Mouse (Mus musculus): ENCODE results near the gene Krt18. TPM values are rescaled to one million over a fixed set of nuclear protein-coding genes. Genes with fewer than 3 reads are reported as not detected.

The Krt18 gene
- total RNA-seq, 2 experiments from 2014 or later, result 0.26 TPM; not detected in 1

GRCm38 (mm10) chr15:102010569-102011245, 17.3 kb upstream of the Krt18 start:
- DNase-seq (ENCODE audit: low spot score in 2 of 2), result no peak

DNA sequence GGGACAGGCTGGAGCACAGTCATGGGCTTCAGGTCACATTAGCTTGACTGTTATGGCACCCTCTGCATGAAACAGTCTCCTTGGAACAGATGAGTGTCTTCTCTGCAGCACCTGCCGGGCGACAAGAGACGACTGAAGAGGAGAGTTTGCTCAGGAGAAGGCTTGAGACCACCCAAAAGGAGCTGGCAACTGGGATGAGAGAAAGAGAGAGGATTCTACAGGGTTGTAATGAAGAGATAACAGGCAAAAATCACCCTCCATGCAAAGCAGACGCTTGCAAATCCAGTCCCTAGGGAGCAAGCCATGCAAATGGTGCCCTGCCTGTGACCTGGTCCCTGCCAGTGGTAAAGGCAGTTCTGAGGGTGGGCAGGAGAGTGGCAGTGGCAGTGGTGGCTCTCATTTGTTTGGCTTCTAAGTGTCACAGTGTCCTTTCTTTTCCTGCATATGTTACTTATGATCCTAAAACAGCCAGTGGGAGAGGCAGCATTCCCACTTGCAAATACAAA, 15.7 kb upstream of the Krt18 start:
- DNase-seq (ENCODE audit: low spot score in 2 of 2), result no peak

- peak in 1 of 2 experiments; percentile 19 for DNase-seq (ENCODE audit: low spot score in 2 of 2)
Observed at GRCm38 (mm10) chr15:102013651-102014050, 14.3 kb upstream of the Krt18 start.

GRCm38 (mm10) chr15:102014848-102015247, 13.1 kb upstream of the Krt18 start:
- DNase-seq (ENCODE audit: low spot score in 2 of 2), result no peak

DNA sequence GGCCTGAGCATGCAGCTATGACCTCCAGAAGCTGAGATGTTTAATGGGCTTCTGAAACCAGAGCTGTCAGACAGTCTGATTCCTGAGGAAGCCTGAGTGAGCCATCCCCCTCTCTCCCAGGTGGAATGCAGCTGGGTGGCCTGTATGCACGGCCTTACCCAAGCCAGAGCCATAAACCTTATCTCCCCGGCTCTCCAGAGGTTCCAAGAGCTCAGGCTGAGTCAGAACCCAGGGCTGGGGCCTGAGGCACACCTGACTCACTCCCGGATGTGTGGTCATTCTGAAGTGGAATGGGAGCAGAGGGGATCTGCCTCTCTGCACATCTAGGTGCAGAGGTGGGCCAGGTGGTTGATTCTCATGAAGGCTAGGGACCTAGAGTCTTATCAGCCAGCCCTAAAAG, 11.9 kb upstream of the Krt18 start:
- DNase-seq (ENCODE audit: low spot score in 2 of 2), result no peak

- no peak for DNase-seq (ENCODE audit: low spot score in 2 of 2)
Observed at GRCm38 (mm10) chr15:102016787-102017186, 11.2 kb upstream of the Krt18 start.

- DNase-seq (ENCODE audit: low spot score in 2 of 2), result no peak
Observed at GRCm38 (mm10) chr15:102017918-102018463, 10.0 kb upstream of the Krt18 start.

- no peak for DNase-seq (ENCODE audit: low spot score in 2 of 2)
Observed at GRCm38 (mm10) chr15:102022481-102022880, 5.5 kb upstream of the Krt18 start.

DNA sequence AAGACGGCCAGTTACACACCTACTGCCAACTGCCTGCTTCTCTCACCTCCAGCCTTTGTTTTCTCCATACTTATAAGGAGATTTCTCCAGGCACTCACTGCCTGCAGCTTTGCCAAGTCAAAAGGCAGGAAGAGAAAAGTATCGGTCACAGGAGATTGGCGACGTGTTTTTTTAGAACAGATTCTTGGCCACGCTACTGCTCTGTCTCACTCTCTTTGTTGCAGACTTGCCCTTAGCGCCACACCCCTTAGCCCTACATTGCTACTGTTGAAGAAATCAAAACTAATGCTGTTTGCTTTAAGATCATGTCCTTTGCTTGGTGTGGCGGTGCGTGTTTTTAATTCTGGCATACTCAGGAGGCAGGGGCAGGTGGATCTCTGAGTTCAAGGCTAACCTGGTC, 4.1 kb upstream of the Krt18 start:
- no peak for DNase-seq (ENCODE audit: low spot score in 2 of 2)

DNA sequence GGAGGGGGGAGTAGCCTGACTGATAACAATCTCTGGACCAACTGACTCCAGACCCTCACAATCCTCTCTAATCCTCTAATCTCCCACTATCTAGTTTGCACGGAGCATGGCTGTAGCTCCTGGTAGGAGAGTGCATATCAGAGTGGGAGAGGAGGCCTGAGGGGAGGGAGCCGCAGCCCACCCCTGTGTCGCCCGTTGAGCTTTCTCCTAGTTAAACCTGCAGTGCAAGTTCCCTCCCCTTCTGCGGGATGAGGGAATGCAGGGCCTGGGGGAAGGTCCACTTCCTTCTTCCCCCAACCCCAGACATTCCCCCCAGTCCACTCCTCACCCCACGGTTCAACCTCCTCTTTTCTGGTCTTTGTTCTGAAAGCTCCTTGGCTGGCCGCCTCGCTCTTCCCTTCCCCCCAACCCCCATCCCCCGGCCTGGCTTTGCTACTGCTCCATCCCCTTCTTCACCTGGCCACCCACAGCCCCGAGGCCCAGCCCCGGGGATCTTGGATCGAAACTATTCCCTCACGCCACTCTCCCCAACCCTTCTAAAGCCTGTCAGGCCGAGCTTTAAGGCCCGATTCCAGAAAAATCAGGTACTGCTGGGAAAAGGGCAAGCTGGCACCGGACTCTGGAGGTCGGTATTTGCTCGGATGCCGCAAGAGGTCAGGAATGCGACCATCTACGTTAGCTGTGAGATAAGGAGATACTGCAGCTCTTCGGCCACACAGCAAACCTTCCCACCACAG, 2.7 kb upstream of the Krt18 start:
- no peak for DNase-seq (ENCODE audit: low spot score in 2 of 2)

- DNase-seq (ENCODE audit: low spot score in 2 of 2), result no peak
Observed at GRCm38 (mm10) chr15:102026430-102026829, 1.6 kb upstream of the Krt18 start.

DNA sequence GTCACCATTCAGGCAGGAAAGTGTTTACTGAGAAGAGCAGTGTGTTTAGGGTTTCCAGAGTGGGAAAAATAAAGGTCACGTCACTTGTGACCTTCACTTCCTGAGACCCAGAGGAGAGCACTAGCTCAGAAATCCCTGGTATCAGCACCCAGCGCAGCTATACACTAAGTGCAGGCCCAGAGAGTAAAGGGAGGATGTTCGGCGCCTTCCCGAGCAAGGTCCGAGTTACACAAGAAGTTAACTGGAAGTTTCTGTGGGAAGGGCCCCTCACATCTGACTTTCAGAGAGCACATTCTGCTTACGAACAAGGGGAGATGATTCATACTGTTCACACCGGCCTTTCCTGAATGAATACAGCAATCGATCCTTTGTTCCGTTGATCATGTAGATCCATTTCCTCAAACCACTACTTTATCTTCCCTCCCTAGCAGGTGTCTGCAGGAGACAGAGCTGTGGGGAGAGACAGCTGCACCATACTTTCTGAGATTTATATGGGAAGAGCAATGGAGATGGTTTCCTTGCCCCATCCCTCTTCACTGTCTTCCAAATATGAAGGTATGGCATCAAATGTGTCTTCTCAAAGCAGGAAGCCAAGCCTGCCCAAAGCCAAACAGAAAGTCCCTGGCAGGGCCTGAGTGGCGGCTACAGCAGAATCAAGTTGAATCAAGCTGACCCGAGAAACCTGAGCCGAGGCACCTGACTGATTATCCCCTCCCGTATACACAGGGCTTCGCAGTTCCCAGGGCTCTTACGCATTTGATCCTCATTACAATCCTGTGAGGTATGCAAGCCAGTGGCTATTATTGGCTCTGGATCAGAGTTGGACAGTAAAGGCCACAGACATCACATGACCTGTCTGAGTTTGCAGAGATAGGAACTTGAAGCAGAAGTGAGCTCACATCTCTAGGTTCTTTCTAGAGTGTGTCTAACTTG, 6.4 kb downstream of the Krt18 start:
- DNase-seq (ENCODE audit: low spot score in 2 of 2), result no peak

- DNase-seq (ENCODE audit: low spot score in 2 of 2), result no peak
Observed at GRCm38 (mm10) chr15:102040277-102040676, 12.3 kb downstream of the Krt18 start.

DNA sequence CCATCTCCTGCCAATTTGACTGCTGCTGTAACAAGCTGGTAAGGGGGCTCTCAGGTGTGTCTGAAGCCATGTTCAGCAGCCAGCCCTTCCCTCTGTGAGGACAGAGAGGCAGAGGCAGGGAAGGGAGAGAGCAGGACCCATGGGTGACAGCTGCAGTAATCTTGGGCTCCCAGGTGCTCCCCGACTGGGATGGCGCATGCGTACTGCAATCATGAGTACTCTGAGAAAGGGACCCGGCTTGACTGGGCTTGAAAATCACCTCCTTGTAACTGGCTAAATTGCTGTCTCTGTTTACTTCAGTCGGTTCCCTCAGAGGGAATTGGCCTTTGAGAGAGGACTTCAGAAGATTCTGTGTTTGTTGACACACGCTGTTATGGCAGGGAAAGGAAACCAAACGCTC, 14.0 kb downstream of the Krt18 start:
- DNase-seq (ENCODE audit: low spot score in 2 of 2), result no peak

GRCm38 (mm10) chr15:102044745-102045144, 16.8 kb downstream of the Krt18 start:
- DNase-seq (ENCODE audit: low spot score in 2 of 2), result no peak

DNA sequence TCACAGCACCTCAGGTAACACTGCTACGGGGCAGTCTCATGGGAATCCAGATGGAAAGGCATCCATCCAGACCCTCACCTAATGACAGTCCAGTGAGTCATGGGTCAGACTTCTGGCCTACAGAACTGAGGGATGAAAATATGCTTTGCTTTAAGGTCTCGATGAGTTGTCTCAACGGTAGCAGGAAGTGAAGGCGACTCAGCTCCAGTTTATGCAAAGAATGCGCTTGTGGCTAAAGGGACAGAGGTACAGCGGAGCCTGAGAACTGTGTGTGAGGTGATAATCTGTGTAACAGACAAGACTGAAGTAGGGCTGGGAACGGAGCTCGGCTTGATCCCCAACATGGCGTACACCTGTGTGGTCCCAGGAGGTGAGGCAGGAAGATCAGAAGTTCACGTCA, 17.7 kb downstream of the Krt18 start:
- no peak for DNase-seq (ENCODE audit: low spot score in 2 of 2)

DNA sequence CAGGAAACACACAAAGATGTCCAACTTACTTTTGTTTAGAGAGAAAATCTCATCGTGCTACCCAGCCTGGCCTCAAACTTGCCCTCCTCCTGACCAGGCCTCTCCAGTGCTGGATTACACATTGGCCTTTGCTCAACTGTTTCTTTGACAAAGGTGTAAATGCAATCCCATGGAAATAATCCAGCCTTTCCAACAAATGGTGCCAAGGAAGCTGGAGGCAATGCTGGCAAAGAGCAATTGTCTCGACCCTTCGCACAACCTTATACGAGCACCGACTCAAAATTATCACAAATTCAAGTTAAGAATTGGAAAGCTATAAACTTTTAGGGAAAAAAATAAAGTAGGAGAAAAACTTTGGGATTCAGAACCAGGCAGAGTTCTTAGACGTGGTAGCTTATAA, 20.0 kb downstream of the Krt18 start:
- no peak for DNase-seq (ENCODE audit: low spot score in 2 of 2)

GRCm38 (mm10) chr15:102049871-102050270, 21.9 kb downstream of the Krt18 start:
- DNase-seq (ENCODE audit: low spot score in 2 of 2), result no peak

DNA sequence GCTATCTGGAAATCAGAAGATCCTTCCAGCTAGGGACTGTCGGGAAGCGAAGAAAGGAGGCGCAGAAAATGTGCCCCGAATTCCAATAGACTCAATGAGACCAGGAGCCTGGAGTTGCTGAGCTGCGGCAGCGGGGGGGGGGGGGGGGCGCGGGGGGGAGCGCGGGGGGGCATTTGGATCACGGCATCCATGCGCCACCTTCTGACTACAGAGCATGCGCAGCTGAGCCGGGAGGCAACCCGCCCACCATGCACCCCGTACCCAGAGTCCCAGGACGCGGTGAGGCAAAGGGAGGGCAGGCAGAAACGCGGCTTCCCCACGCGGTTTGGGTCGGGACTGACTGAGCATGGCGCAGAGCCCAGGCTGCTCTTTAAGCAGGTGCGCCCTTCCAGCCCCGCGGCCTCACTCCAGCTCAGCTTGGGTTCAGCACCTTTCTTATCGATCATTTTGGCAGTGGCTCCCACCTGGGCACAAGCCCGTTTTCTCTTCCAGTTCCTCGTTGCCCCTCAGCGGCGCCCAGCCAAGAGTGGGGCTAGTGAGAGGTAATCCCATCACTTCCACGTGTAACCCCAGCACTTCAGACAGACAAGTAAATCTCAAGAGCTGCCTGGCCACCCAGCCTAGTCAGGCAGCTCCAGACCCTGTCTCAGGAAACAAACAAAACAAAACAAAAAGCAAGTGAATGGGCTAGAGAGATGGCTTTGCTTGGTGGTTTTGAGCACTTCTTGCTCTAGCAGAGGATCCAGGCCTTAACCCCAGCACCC, 24.1 kb downstream of the Krt18 start:
- peak; percentile 61 to 68 for DNase-seq (ENCODE audit: low spot score in 2 of 2)

DNA sequence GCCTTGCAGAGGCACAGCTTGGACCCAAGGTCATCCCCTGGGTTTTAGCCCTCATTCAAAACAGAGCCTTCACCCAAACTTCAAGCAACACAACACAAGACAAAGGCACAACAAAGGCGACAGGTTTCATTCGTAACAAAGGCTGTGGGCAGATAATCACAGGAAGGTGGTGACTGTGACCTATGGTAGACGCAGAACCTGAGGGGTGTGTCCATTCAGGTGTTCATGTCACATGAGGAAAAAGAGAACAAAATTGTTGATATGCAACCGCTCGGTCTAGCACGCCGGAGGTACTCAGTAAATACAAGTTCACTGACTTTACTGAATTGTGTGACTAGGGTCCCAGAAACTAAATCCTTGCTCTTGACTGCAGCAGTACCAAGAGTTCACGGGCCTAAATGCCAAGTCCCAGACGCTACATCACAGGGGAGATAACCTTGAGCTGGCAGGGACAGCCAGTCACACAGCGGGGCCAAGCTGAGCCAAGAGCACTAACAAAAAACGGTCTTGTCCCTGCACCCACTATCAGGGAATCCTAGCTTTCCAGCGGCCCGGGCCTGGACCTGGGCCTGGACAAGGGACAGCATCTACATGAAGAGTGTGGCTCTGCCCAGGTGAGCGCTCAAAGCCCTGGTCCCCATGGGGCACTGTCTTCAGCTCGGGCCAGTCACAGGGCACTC, 28.7 kb downstream of the Krt18 start:
- DNase-seq (ENCODE audit: low spot score in 2 of 2), result no peak

All from left cerebral cortex, adult 18-20 months (tissue).